Mouse (Mus musculus) cortical plate, adult 2 months (tissue): ENCODE measurements around the gene Armc10.

Experiments used
- CTCF ChIP-seq: fragments of 200-500 bp; IDR thresholded peaks from 2 replicates; pipeline ENCODE4 v1.5.1; 2011; ENCODE audit warnings: mild to moderate bottlenecking, control low read depth, low read length; ENCODE audit not compliant: insufficient read depth; ENCODE audit errors: extremely low read depth
- POLR2A ChIP-seq: fragments of 200-500 bp; IDR thresholded peaks from 2 replicates; pipeline ENCODE4 v1.6.1; 2011; ENCODE audit warnings: mild to moderate bottlenecking, low read length, control low read depth; ENCODE audit not compliant: insufficient read depth; ENCODE audit errors: extremely low read depth

GRCm38 (mm10) chr5:21675019-21675418 is 29.4 kb downstream of the Armc10 start:
- TF ChIP-seq CTCF (no peak), POLR2A (no peak)
